Mouse (Mus musculus) liver, embryonic 11.5 days (tissue): Measurements from ENCODE around the gene Zxdc. TPM values are rescaled to one million over a fixed set of nuclear protein-coding genes. Genes with fewer than 3 reads are reported as not detected.

ENCODE experiments used
- ATAC-seq: fragments of 200-750 bp; cut with Nextera tagmentation; replicated peaks from 2 replicates; pipeline ENCODE4 v1.8.0; 2017; ENCODE audit warnings: moderate number of reproducible peaks, mild to moderate bottlenecking, moderate TSS enrichment, moderate library complexity; ENCODE audit not compliant: low FRiP score
- DNase-seq: peaks from one replicate; pipeline ENCODE4 v3.0.0-alpha.2; 2017; ENCODE audit warnings: low spot score
- H3K27ac ChIP-seq: fragments of 300-500 bp; sonication (generic); 2 replicates; pipeline ENCODE4 v1.5.1; 2014; ENCODE audit warnings: mild to moderate bottlenecking, low read depth, low read length, control low read depth
- H3K27me3 ChIP-seq: fragments of 300-500 bp; sonication (generic); replicated peaks from 2 replicates; pipeline ENCODE4 v1.6.1; 2014; ENCODE audit warnings: low read length, mixed read lengths; ENCODE audit not compliant: control insufficient read depth, insufficient read depth
- H3K36me3 ChIP-seq: fragments of 300-500 bp; sonication (generic); 2 replicates; pipeline ENCODE4 v1.6.1; 2014; ENCODE audit warnings: mild to moderate bottlenecking, low read length, moderate library complexity, mixed read lengths; ENCODE audit not compliant: control insufficient read depth, insufficient read depth
- H3K4me1 ChIP-seq: fragments of 300-500 bp; sonication (generic); replicated peaks from 2 replicates; pipeline ENCODE4 v1.6.1; 2014; ENCODE audit warnings: low read length, mixed read lengths; ENCODE audit not compliant: control insufficient read depth, insufficient read depth
- H3K4me2 ChIP-seq: fragments of 300-500 bp; sonication (generic); 2 replicates; pipeline ENCODE4 v1.6.1; 2014; ENCODE audit warnings: mild to moderate bottlenecking, control low read depth, moderate library complexity
- H3K4me3 ChIP-seq: fragments of 300-500 bp; sonication (generic); 2 replicates; pipeline ENCODE4 v1.5.1; 2014; ENCODE audit warnings: low read depth, low read length, control low read depth
- H3K9ac ChIP-seq: fragments of 300-500 bp; sonication (generic); 2 replicates; pipeline ENCODE4 v1.6.1; 2014; ENCODE audit warnings: low read depth, low read length, control low read depth
- H3K9me3 ChIP-seq: fragments of 300-500 bp; sonication (generic); 2 replicates; pipeline ENCODE4 v1.6.1; 2016; ENCODE audit warnings: low read length, inconsistent platforms, mixed read lengths; ENCODE audit not compliant: control insufficient read depth
- WGBS: fragments of 180-500 bp; shearing (Covaris S2); extraction: QIAGEN DNeasy Blood & Tissue Kit; methylation state at CpG from one replicate; pipeline ENCODE4 v1.1.7; 2014; 5-methylcytosine and 5-hydroxymethylcytosine counted together
- polyA plus RNA-seq: library from polyadenylated mRNA; unstranded; fragments of >200 nt; fragmentation: Nextera tagmentation; extraction: Ambion mirVana; gene quantifications from 2 replicates; pipeline ENCODE4 v1.2.1, GENCODE M21; 2014

Gene Zxdc
- polyA plus RNA-seq, 1 experiment from 2014 or later = 6.6 TPM

GRCm38 (mm10) chr6:90450697-90451096, 81.4 kb downstream of the Zxdc start:
- no peak; the same call in 1 of the 2 replicates for ATAC-seq
- Histone ChIP-seq H3K4me2 (no peak overlapping the region), H3K4me1 (no peaks in the 10 kb centered on the region), H3K4me3 (no peak overlapping the region), H3K27me3 (no peaks in the 10 kb centered on the region), H3K36me3 (no peaks in the 10 kb centered on the region), H3K9me3 (no peaks in the 10 kb centered on the region), H3K27ac (no peak overlapping the region), H3K9ac (peak overlapping the region; percentile 20; the same call in 1 of the 2 replicates)
- WGBS = 57% methylated on average over 5 of the region's 5 CpGs
- no peak for DNase-seq

GRCm38 (mm10) chr6:90451512-90451911, 82.2 kb downstream of the Zxdc start:
- Histone ChIP-seq H3K4me3 (no peak overlapping the region), H3K36me3 (no peaks in the 10 kb centered on the region), H3K27ac (no peak overlapping the region), H3K4me2 (no peak overlapping the region), H3K9ac (no peak overlapping the region), H3K4me1 (no peaks in the 10 kb centered on the region), H3K27me3 (no peaks in the 10 kb centered on the region), H3K9me3 (no peaks in the 10 kb centered on the region)
- WGBS = 84% methylated on average over 5 of the region's 5 CpGs
- DNase-seq (no peak), ATAC-seq (no peak)

- no peak for DNase-seq
- Histone ChIP-seq H3K4me1 (no peaks in the 10 kb centered on the region), H3K4me2 (no peak overlapping the region), H3K9ac (no peak overlapping the region), H3K4me3 (no peak overlapping the region), H3K36me3 (no peaks in the 10 kb centered on the region), H3K27ac (no peak overlapping the region), H3K9me3 (no peaks in the 10 kb centered on the region), H3K27me3 (no peaks in the 10 kb centered on the region)
- no peak for ATAC-seq
Observed at GRCm38 (mm10) chr6:90452603-90453002, 83.3 kb downstream of the Zxdc start.

Other genes with a start within 250 kb of the Zxdc start
- gene Vmn1r51, start 246.9 kb upstream of the Zxdc start, polyA plus RNA-seq = not detected in 2 replicates
- not detected in 2 replicates for gene Vmn1r52, start 194.7 kb upstream of the Zxdc start, polyA plus RNA-seq
- gene V1ra8, start 166.7 kb upstream of the Zxdc start, polyA plus RNA-seq = not detected in 2 replicates
- gene Vmn1r53, start 145.1 kb upstream of the Zxdc start, polyA plus RNA-seq = not detected in 2 replicates
- gene Vmn1r54, start 123.2 kb upstream of the Zxdc start, polyA plus RNA-seq = not detected in 2 replicates
- gene BC048671, start 68.3 kb upstream of the Zxdc start, polyA plus RNA-seq = not detected in 2 replicates
- gene Chst13, start 44.3 kb upstream of the Zxdc start, polyA plus RNA-seq = 16.7 and 17.4 TPM in 2 replicates
- gene Uroc1, start 36.2 kb upstream of the Zxdc start, polyA plus RNA-seq = 2.6 and 3.0 TPM in 2 replicates
- 0.18 TPM in 2 replicates for gene Cfap100, start 59.3 kb downstream of the Zxdc start, polyA plus RNA-seq
- 10.6 and 12.3 TPM in 2 replicates for gene Klf15, start 93.1 kb downstream of the Zxdc start, polyA plus RNA-seq
- gene Aldh1l1, start 116.9 kb downstream of the Zxdc start, polyA plus RNA-seq = 6.5 and 6.6 TPM in 2 replicates
- 43.0 and 46.2 TPM in 2 replicates for gene Slc41a3, start 235.2 kb downstream of the Zxdc start, polyA plus RNA-seq